Comparison of ENCODE assay signal across 9 mouse cellular contexts in the genomic region with DNA sequence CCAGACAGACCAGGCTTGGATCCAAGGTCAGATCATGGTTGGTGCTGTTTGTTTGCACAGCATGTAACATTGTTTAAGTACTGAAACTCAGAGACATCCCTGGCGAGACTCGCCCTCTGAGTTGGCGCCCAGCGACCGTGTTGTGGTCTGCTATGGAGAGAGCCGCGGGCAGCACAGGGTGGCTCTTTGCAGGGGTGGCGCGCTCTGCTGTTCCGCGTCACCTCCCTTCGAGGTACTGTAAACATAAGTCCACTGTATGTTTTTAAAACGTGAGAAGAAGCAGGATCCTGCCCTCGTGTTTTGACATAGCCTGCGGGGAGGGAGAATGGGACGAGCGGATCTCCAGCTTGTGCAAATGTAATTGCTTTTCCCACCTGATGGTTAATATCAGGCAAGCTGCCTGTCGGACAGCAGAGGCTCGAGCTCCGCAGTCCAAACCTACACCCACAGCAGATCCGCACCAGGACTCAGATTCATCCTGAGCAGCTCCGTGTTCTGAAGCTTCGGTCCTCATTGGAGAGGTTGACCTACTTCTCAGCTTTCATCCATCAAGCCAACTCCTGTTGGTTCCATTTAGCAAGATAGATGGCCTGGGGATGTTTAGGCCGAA.
DNase-seq lines count a peak whose midpoint lies in the region; ATAC-seq lines count a peak whose summit lies in the region.
"Had no signal": no experiment of that assay in that cellular context is flagged by ENCODE, and none has a peak within 500 bp of the region (broad histone marks: within the 10 kb centered on the region; RNA-seq: fewer than 3 reads in every experiment).

No protein-coding gene starts in this region.

- no peaks in the 10 kb centered on the region for H3K36me3 ChIP-seq in forebrain, embryonic 13.5 days (ENCODE audit: poor library complexity, severe bottlenecking)
- H3K36me3 ChIP-seq in forebrain, embryonic 11.5 days (ENCODE audit: control insufficient read depth, insufficient read depth, low read length): no peaks in the 10 kb centered on the region
- H3K36me3 ChIP-seq in limb, embryonic 15.5 days: no peaks in the 10 kb centered on the region

- ATAC-seq in forebrain, embryonic 13.5 days: peak; percentile 45; the same call in 1 of the 2 replicates
- ATAC-seq in forebrain, embryonic 11.5 days (replicated peaks; ENCODE audit: low FRiP score): no peak
- ATAC-seq in limb, embryonic 15.5 days (ENCODE audit: insufficient number of reproducible peaks, low FRiP score, low TSS enrichment, low read depth): no peak

- no peaks in the 10 kb centered on the region for H3K27me3 ChIP-seq in forebrain, embryonic 13.5 days
- no peaks in the 10 kb centered on the region for H3K27me3 ChIP-seq in forebrain, embryonic 11.5 days (ENCODE audit: control insufficient read depth, insufficient read depth, low read length)
- no peaks in the 10 kb centered on the region for H3K27me3 ChIP-seq in limb, embryonic 15.5 days
- H3K27me3 ChIP-seq: CH12.LX had no signal

- no peaks in the 10 kb centered on the region for H3K9me3 ChIP-seq in forebrain, embryonic 13.5 days (replicated peaks)
- H3K9me3 ChIP-seq in forebrain, embryonic 11.5 days (ENCODE audit: control insufficient read depth, low read length): no peaks in the 10 kb centered on the region
- H3K9me3 ChIP-seq in limb, embryonic 15.5 days: no peaks in the 10 kb centered on the region

- no peak overlapping the region for H3K9ac ChIP-seq in forebrain, embryonic 13.5 days
- H3K9ac ChIP-seq in forebrain, embryonic 11.5 days (ENCODE audit: low read length): no peak overlapping the region
- H3K9ac ChIP-seq in limb, embryonic 15.5 days: no peak overlapping the region

- H3K4me2 ChIP-seq in forebrain, embryonic 13.5 days: peak overlapping the region; percentile 33; the same call in 1 of the 2 replicates
- H3K4me2 ChIP-seq in forebrain, embryonic 11.5 days (ENCODE audit: low read depth, low read length, severe bottlenecking): no peak overlapping the region
- H3K4me2 ChIP-seq in limb, embryonic 15.5 days: peak overlapping the region; percentile 30; the same call in 1 of the 2 replicates

- 56% methylated on average over 24 of the region's 24 CpGs for WGBS in forebrain, embryonic 13.5 days
- 57% methylated on average over 24 of the region's 24 CpGs for WGBS in forebrain, embryonic 11.5 days
- WGBS in limb, embryonic 15.5 days: 49% methylated on average over 24 of the region's 24 CpGs

- DNase-seq in forebrain, embryonic 11.5 days (ENCODE audit: low spot score): no peak
- DNase-seq in ovary, adult 18-20 months (ENCODE audit: low spot score): peak; percentile 11
- no peak for DNase-seq in ovary, postnatal 10 days (ENCODE audit: low spot score)
- DNase-seq in yolk sac, embryonic 10.5 days (ENCODE audit: low spot score): peak; percentile 6
- DNase-seq in right cerebral cortex, adult 2 months (ENCODE audit: low spot score in 2 of 2): no peak
- DNase-seq in left cerebral cortex, adult 8-10 months (ENCODE audit: low spot score in 2 of 2): no peak

- no peak overlapping the region for H3K27ac ChIP-seq in forebrain, embryonic 13.5 days
- H3K27ac ChIP-seq in forebrain, embryonic 11.5 days (ENCODE audit: low read depth, low read length): no peak overlapping the region
- no peak overlapping the region for H3K27ac ChIP-seq in limb, embryonic 15.5 days

- no peak overlapping the region for H3K4me3 ChIP-seq in forebrain, embryonic 13.5 days
- H3K4me3 ChIP-seq in forebrain, embryonic 11.5 days (ENCODE audit: low read depth, low read length): no peak overlapping the region
- 0 out of 2 replicates have a peak overlapping the region, but pooled peaks have one; percentile 12 for H3K4me3 ChIP-seq in limb, embryonic 15.5 days

- no peaks in the 10 kb centered on the region for H3K4me1 ChIP-seq in forebrain, embryonic 13.5 days
- H3K4me1 ChIP-seq in forebrain, embryonic 11.5 days (replicated peaks; ENCODE audit: control insufficient read depth, insufficient read depth, low read length): no peaks in the 10 kb centered on the region
- H3K4me1 ChIP-seq in limb, embryonic 15.5 days: peaks cover 5% of the 10 kb centered on the region; the same call in 1 of the 2 replicates

Comparison
In these comparisons a context has a peak if more than half of its experiments do, and no peak if none do; other contexts are left out.
1. DNase-seq: peak in ovary, adult 18-20 months (single experiment) and yolk sac, embryonic 10.5 days (single experiment); none in forebrain, embryonic 11.5 days (single experiment), ovary, postnatal 10 days (single experiment), right cerebral cortex, adult 2 months (0 of 2) and left cerebral cortex, adult 8-10 months (0 of 2).